Mouse (Mus musculus) C2C12 (cell line): Measurements from ENCODE around the gene Grem1. TPM values are rescaled to one million over a fixed set of nuclear protein-coding genes. Genes with fewer than 3 reads are reported as not detected.

Experiments used
- H3K27me3 ChIP-seq: one replicate; pipeline ENCODE4 v1.6.1; 2011; ENCODE audit not compliant: control insufficient read depth, insufficient read depth, insufficient read length
- H3K36me3 ChIP-seq: one replicate; pipeline ENCODE4 v1.6.1; 2011; ENCODE audit not compliant: control insufficient read depth, insufficient read depth
- H3K4me3 ChIP-seq: one replicate; pipeline ENCODE4 v1.5.1; 2011; ENCODE audit warnings: mild to moderate bottlenecking, control low read depth; ENCODE audit not compliant: poor library complexity, insufficient read depth, severe bottlenecking
- H3K79me2 ChIP-seq: one replicate; pipeline ENCODE4 v1.6.1; 2011; ENCODE audit not compliant: control insufficient read depth, insufficient read depth
- H3K79me3 ChIP-seq: one replicate; pipeline ENCODE4 v1.6.1; 2011; ENCODE audit warnings: low read depth, control low read depth
- H3ac ChIP-seq: one replicate; pipeline ENCODE3; 2011; ENCODE audit warnings: low read depth; ENCODE audit not compliant: control insufficient read depth, insufficient read length
- CEBPB ChIP-seq: IDR thresholded peaks from one replicate; pipeline ENCODE4 v1.6.1; 2011; ENCODE audit warnings: low read depth, mild to moderate bottlenecking, control low read depth, moderate library complexity
- CTCF ChIP-seq: IDR thresholded peaks from one replicate; pipeline ENCODE4 v1.5.1; 2011; ENCODE audit not compliant: control insufficient read depth, insufficient read depth, insufficient read length
- FOSL1 ChIP-seq: IDR thresholded peaks from one replicate; pipeline ENCODE4 v1.8.0; 2011; ENCODE audit warnings: mild to moderate bottlenecking, low read length; ENCODE audit not compliant: poor library complexity, insufficient read depth, severe bottlenecking
- MAX ChIP-seq: IDR thresholded peaks from one replicate; pipeline ENCODE4 v1.6.1; 2011; ENCODE audit warnings: mild to moderate bottlenecking, control low read depth
- MYOD1 ChIP-seq: IDR thresholded peaks from one replicate; pipeline ENCODE4 v1.6.1; 2011; ENCODE audit warnings: low read depth; ENCODE audit not compliant: control insufficient read depth, insufficient read length
- MYOG ChIP-seq: IDR thresholded peaks from one replicate; pipeline ENCODE4 v1.6.1; 2011; ENCODE audit not compliant: control insufficient read depth, insufficient read length; ENCODE audit errors: extremely low read depth
- USF1 ChIP-seq: IDR thresholded peaks from one replicate; pipeline ENCODE4 v1.6.1; 2011; ENCODE audit warnings: low read depth, mild to moderate bottlenecking, control low read depth, moderate library complexity
- polyA plus RNA-seq: library from polyadenylated mRNA; unstranded; fragments of >200 nt; fragmentation: generic; extraction: Trizol; gene quantifications from one replicate; pipeline ENCODE4 v1.2.1, GENCODE M21; 2012; ENCODE audit warnings: missing spikeins

The Grem1 gene
- polyA plus RNA-seq, 1 experiment = 69.1 TPM

DNA sequence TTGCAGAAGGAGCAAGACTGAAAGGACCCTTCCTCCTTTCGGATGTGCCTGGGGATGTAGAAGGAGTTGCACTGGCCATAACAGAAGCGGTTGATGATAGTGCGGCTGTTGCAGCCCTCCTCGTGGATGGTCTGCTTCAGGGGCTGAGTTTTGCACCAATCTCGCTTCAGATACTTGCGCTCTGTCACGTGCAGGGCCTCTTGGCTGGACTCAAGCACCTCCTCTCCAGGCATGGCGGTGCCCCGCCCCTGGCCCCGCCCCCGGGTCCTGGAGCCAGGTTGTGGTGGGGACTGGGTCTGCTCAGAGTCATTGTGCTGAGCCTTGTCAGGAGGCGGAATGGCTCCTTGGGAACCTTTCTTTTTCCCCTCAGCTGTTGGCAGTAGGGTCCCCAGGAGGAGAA lies 8.7 kb downstream of the Grem1 start:
- Histone ChIP-seq H3K36me3 (peaks cover 78% of the 10 kb centered on the region), H3K79me3 (peaks cover 47% of the 10 kb centered on the region), H3K4me3 (no peak overlapping the region), H3K27me3 (no peaks in the 10 kb centered on the region), H3ac (no peak overlapping the region), H3K79me2 (peaks cover 63% of the 10 kb centered on the region)
- TF ChIP-seq CEBPB (no peak), MYOD1 (no peak), MYOG (no peak), CTCF (no peak)

DNA sequence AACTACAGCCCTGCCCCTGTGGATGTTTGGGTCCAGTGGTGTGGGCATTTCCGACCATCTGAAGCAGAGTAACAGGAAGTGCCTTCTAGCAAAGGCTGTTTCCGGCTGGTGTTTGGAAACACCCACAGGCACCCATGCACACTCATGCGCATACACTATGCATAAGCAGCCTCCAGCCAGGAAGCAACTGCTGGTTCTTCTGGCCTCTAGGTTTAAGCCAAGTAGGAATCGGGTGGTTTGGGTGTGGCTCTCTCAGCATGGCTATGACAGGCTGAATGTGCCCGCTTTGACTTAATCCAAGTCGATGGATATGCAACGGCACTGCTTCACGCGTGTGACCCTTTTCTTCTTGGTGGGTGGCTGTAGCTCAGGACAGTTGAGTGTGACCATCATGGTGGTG lies 9.1 kb downstream of the Grem1 start:
- Histone ChIP-seq H3K27me3 (no peaks in the 10 kb centered on the region), H3K36me3 (peaks cover 74% of the 10 kb centered on the region), H3K4me3 (no peak overlapping the region), H3ac (no peak overlapping the region), H3K79me2 (peaks cover 59% of the 10 kb centered on the region), H3K79me3 (peaks cover 43% of the 10 kb centered on the region)
- no peak for TF ChIP-seq MYOG
- TF ChIP-seq FOSL1 = no peak
- TF ChIP-seq CEBPB = no peak
- no peak for TF ChIP-seq MAX
- TF ChIP-seq CTCF = no peak
- no peak for TF ChIP-seq MYOD1
- no peak for TF ChIP-seq USF1

DNA sequence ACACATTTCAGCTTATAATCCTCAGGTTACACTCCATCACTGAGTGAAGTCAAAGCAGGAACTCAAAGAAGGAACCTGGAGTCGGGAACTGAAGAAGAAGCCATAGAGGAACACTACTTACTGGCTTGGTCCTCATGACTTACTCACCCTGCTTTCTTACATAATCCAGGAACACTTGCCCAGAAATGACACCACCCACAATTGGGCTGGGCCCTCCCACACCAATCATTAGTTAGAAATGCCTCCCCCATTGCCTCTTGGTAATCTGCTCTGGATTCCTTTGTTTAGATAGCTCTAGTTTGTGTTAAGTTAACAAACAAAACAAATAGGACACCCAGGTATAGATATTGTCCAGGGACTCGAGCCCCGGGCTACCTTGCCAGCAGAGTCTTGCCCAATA lies 29.9 kb downstream of the Grem1 start:
- TF ChIP-seq FOSL1 (no peak), CEBPB (no peak), USF1 (no peak), MYOD1 (no peak)
- no peaks in the 10 kb centered on the region for H3K27me3 ChIP-seq
- no peak overlapping the region for H3K4me3 ChIP-seq
- H3K79me3 ChIP-seq = no peaks in the 10 kb centered on the region
- no peaks in the 10 kb centered on the region for H3K79me2 ChIP-seq
- no peaks in the 10 kb centered on the region for H3K36me3 ChIP-seq
- no peak overlapping the region for H3ac ChIP-seq

DNA sequence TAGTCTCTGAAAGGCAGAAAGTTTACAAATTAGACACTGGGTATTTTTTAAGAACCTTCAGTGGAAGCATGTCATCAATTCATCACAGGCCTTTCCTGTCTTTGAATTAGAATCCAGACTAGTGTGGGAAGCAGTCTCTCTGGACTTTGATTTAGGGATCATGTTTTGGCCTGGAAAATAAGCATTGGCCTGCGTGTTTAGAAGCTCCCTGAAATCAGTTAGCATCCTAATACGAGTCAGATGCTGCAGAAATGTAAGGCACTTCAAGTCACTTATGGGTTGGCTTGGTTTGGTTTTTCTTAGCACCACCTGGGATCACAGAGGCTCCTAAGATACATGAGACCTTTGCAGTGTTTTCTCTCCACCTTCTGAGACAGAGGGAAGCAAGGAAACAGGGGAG lies 43.6 kb downstream of the Grem1 start:
- Histone ChIP-seq H3K27me3 (no peaks in the 10 kb centered on the region), H3K79me3 (no peaks in the 10 kb centered on the region)
- TF ChIP-seq FOSL1 = no peak
- no peak for TF ChIP-seq MYOG
- no peak for TF ChIP-seq CTCF
- TF ChIP-seq MAX = no peak
- no peak for TF ChIP-seq CEBPB
- TF ChIP-seq MYOD1 = no peak
- no peak for TF ChIP-seq USF1

DNA sequence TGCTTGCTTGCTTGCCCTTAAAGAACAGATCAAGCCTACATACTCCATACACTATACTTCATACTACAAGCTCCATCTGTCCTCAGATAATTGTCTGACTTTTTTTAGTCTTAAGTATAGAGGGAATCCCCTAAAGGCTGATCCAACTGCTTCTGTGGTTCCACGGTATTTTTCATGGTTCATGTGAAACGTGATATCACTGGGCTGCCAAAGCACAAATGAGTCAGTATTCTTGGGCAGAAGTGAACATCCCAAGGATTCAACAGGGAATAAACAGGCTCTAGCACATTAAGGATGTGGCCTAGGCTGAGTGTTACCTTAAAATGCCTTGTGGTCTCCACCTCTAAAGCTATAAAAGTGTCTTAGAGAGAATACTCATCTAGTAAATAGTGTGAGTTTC lies 45.0 kb downstream of the Grem1 start:
- no peaks in the 10 kb centered on the region for H3K79me3 ChIP-seq
- H3K79me2 ChIP-seq = no peaks in the 10 kb centered on the region
- H3K4me3 ChIP-seq = no peak overlapping the region
- no peak for TF ChIP-seq MYOD1
- TF ChIP-seq USF1 = no peak
- TF ChIP-seq CEBPB = no peak
- TF ChIP-seq FOSL1 = no peak
- TF ChIP-seq MYOG = no peak
- peaks cover 12% of the 10 kb centered on the region for H3K36me3 ChIP-seq
- no peak overlapping the region for H3ac ChIP-seq
- no peaks in the 10 kb centered on the region for H3K27me3 ChIP-seq

More for the DNA sequence above, 43.6 kb downstream of the Grem1 start:
- no peaks in the 10 kb centered on the region for H3K79me2 ChIP-seq
- no peaks in the 10 kb centered on the region for H3K36me3 ChIP-seq
- H3K4me3 ChIP-seq = no peak overlapping the region
- H3ac ChIP-seq = no peak overlapping the region

DNA sequence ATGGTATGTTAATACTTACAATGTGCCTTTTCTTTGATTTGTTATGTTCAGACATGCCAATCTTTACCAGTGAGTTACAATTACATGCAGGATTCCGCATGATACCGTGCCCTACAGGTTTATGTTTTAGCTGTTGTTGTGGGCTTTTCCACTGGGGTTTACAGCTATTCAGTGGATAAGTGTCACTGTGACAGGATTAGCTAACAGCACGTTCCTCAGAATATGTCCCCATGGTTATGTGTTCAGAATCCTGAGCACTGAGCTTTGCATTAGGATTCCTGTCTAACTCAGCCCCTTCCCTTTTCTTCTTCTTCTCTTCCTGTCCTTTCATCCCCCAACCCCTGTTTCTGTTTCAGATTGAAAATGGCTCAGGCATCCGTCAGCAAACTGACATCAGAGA lies 50.9 kb downstream of the Grem1 start:
- H3K4me3 ChIP-seq = no peak overlapping the region
- H3ac ChIP-seq = no peak overlapping the region
- H3K79me3 ChIP-seq = no peaks in the 10 kb centered on the region
- H3K27me3 ChIP-seq = no peaks in the 10 kb centered on the region
- no peak for TF ChIP-seq MAX
- no peak for TF ChIP-seq MYOG
- no peak for TF ChIP-seq MYOD1
- no peak for TF ChIP-seq CTCF
- TF ChIP-seq CEBPB = no peak
- no peak for TF ChIP-seq FOSL1
- TF ChIP-seq USF1 = no peak
- peaks cover 25% of the 10 kb centered on the region for H3K36me3 ChIP-seq
- H3K79me2 ChIP-seq = no peaks in the 10 kb centered on the region
